In the genomic region with DNA sequence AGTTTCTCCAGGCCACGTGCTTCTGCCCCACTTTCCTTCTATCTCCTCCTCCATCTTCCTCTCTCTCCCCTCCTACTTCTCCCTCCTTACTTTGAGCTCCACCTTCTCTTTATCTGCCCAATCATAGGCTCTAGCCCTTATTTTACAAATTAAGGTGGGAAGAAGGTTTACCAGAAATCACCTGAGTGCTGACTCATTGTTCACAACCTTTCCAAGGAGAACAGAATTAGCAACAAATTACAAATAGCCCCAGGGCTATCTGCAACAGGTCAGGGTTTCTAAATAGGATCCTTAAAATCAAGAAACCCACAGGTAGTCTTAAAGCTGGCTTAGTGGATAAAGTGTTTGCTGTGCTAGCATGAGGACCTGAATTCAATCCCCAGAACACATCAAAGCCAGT, we compare ENCODE assay signal across 15 mouse cellular contexts.
"Had no signal": no experiment of that assay in that cellular context is flagged by ENCODE, and none has a peak within 500 bp of the region (broad histone marks: within the 10 kb centered on the region; RNA-seq: fewer than 3 reads in every experiment).

No protein-coding gene starts in this region.

- H3K27ac ChIP-seq: lung, embryonic 15.5 days; macrophage; midbrain, embryonic 13.5 days; midbrain, embryonic 15.5 days; neural tube, embryonic 12.5 days had no signal

- H3K36me3 ChIP-seq: lung, embryonic 15.5 days; midbrain, embryonic 13.5 days; midbrain, embryonic 15.5 days; neural tube, embryonic 12.5 days had no signal

- H3K4me1 ChIP-seq: lung, embryonic 15.5 days; megakaryocyte, embryonic 14.5 days; midbrain, embryonic 13.5 days; midbrain, embryonic 15.5 days; neural tube, embryonic 12.5 days had no signal

- H3K27me3 ChIP-seq: lung, embryonic 15.5 days; megakaryocyte, embryonic 14.5 days; midbrain, embryonic 13.5 days; midbrain, embryonic 15.5 days; neural tube, embryonic 12.5 days had no signal

- H3K4me3 ChIP-seq: lung, embryonic 15.5 days; megakaryocyte, embryonic 14.5 days; midbrain, embryonic 13.5 days; midbrain, embryonic 15.5 days; neural tube, embryonic 12.5 days had no signal

- DNase-seq: lung, adult 2 months; lung, postnatal 14 days; lung, postnatal 36 days; right cerebral cortex, postnatal 25 days; right cerebral cortex, postnatal 4 days; spleen, adult 18-20 months; thymus, adult 18-20 months; thymus, postnatal 14 days; thymus, postnatal 4 days had no signal

- H3K9ac ChIP-seq: lung, embryonic 15.5 days; midbrain, embryonic 13.5 days; midbrain, embryonic 15.5 days; neural tube, embryonic 12.5 days had no signal

- H3K9me3 ChIP-seq: lung, embryonic 15.5 days; megakaryocyte, embryonic 14.5 days; midbrain, embryonic 13.5 days; midbrain, embryonic 15.5 days; neural tube, embryonic 12.5 days had no signal
